Mouse (Mus musculus) CH12F3 (cell line): Measurements from ENCODE around the gene Pon1.

ENCODE experiments used
- in situ Hi-C: fragments of 300-500 bp; cut with MboI; formaldehyde crosslinking; loops from 2 replicates; pipeline ENCODE4 v1.14.3; 2020; ENCODE audit warnings: low sequenced_read_pairs

Gene Pon1

GRCm38 (mm10) chr6:5136046-5136445 is 57.7 kb downstream of the Pon1 start:
- in situ Hi-C loops, result no loop called here

- in situ Hi-C loops, result no loop called here
These were observed 58.8 kb downstream of the Pon1 start for GRCm38 (mm10) chr6:5134986-5135385.

GRCm38 (mm10) chr6:5129364-5130093 is 64.2 kb downstream of the Pon1 start:
- in situ Hi-C loops, result no loop called here

- in situ Hi-C loops, result no loop called here
These were observed 73.5 kb downstream of the Pon1 start for GRCm38 (mm10) chr6:5120229-5120628.

DNA sequence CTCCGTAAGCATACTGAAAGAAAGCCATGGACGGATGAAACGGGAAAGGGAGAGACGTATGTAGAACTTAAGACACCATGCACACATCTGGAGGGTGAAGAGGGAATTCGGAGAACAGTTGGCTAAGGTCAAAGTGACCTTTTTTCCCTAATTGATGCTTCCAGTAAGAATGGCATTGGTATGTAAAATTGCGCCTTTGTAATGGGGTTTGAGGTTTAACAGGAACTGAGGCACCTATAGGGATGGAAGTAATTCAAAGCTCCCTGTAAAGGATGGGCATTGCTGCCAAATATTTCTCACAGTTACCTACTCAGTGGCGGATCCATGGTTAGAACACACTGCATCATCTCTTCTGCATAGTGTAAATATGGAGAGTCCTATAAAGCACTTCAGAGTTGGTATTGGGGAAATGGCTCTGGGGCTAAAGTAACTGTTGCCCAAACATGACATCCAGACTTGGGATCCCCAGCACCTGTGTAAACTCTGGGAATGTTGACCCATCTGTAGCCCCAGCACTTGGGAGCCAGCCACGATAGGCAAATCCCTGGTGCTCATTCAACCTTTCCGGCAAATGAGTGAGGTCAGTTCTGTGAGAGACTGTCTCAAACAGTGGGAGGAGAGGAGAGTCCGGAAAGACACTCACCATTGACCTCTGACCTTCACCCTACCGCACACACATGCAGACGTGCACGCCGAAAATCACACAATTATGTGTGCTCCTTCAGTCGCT is 74.4 kb downstream of the Pon1 start:
- in situ Hi-C loops, result no loop called here
